Mouse (Mus musculus) midbrain, embryonic 10.5 days (tissue): ENCODE measurements around the gene Polr2i. TPM values are rescaled to one million over a fixed set of nuclear protein-coding genes. Genes with fewer than 3 reads are reported as not detected.
A peak's percentile ranks its signal among the peaks of the same experiment; 100 is the strongest.
"Not testable (repeated sequence)": the region's sequence is repeated elsewhere in the genome, so short reads cannot be mapped to it uniquely, and the experiment has no call there.

Experiments used
- DNase-seq: peaks from one replicate; pipeline ENCODE4 v3.0.0-alpha.2; 2017; ENCODE audit warnings: low spot score
- H3K27ac ChIP-seq: fragments of 300-500 bp; sonication (generic); replicated peaks from 2 replicates; pipeline ENCODE4 v1.5.1; 2016; ENCODE audit warnings: mild to moderate bottlenecking
- H3K27me3 ChIP-seq: fragments of 300-500 bp; sonication (generic); 2 replicates; pipeline ENCODE4 v1.6.1; 2016; ENCODE audit warnings: low read depth, mild to moderate bottlenecking; ENCODE audit not compliant: poor library complexity, severe bottlenecking
- H3K36me3 ChIP-seq: fragments of 300-500 bp; sonication (generic); 2 replicates; pipeline ENCODE4 v1.6.1; 2016; ENCODE audit warnings: mild to moderate bottlenecking, moderate library complexity
- H3K4me1 ChIP-seq: fragments of 300-500 bp; sonication (generic); 2 replicates; pipeline ENCODE4 v1.6.1; 2016
- H3K4me3 ChIP-seq: fragments of 300-500 bp; sonication (generic); 2 replicates; pipeline ENCODE4 v1.5.1; 2016; ENCODE audit warnings: mild to moderate bottlenecking, moderate library complexity
- H3K9me3 ChIP-seq: fragments of 300-500 bp; sonication (generic); replicated peaks from 2 replicates; pipeline ENCODE4 v1.6.1; 2016; ENCODE audit warnings: mild to moderate bottlenecking
- WGBS: fragments of 180-500 bp; shearing (Covaris S2); methylation state at CpG from one replicate; pipeline ENCODE4 v1.1.7; 2016; 5-methylcytosine and 5-hydroxymethylcytosine counted together
- polyA plus RNA-seq: library from polyadenylated mRNA; unstranded; fragments of >200 nt; fragmentation: Nextera tagmentation; extraction: Ambion mirVana; gene quantifications from 2 replicates; pipeline ENCODE4 v1.2.1, GENCODE M21; 2016

The Polr2i gene
- polyA plus RNA-seq, 1 experiment from 2014 or later = 162 TPM

DNA sequence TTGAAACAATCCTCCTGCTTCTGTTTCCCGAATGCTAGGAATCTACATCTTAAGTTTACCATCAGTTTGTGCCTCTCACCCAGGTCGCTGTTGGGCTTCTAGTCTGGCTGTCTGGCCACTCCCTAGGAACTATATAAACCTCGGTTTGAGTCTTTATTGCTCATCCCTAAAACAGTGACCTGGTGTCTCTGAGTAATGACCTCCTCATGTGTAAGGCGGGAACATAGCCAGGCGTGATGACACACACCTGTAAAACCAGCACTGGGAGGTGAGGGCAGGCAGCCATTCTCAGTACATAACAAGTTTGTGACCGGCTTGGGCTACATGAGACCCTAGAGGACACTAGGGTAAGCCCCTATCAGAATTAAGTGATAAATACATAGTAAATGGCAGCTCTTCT is 36.3 kb upstream of the Polr2i start:
- peaks cover 21% of the 10 kb centered on the region for H3K36me3 ChIP-seq

GRCm38 (mm10) chr7:30196171-30196570 is 35.6 kb upstream of the Polr2i start:
- Histone ChIP-seq H3K27ac (no peak overlapping the region), H3K27me3 (no peaks in the 10 kb centered on the region), H3K36me3 (peaks cover 14% of the 10 kb centered on the region), H3K9me3 (no peaks in the 10 kb centered on the region), H3K4me1 (peaks cover 28% of the 10 kb centered on the region), H3K4me3 (no peak overlapping the region)
- WGBS = 83% methylated on average over 6 of the region's 6 CpGs
- DNase-seq = no peak

More for the DNA sequence above, 36.3 kb upstream of the Polr2i start:
- peaks cover 28% of the 10 kb centered on the region for H3K4me1 ChIP-seq
- H3K27ac ChIP-seq = peak overlapping the region; percentile 86
- no peak for DNase-seq
- no peaks in the 10 kb centered on the region for H3K27me3 ChIP-seq
- H3K4me3 ChIP-seq = peak overlapping the region; percentile 83
- H3K9me3 ChIP-seq = no peaks in the 10 kb centered on the region
- 73% methylated on average over 6 of the region's 6 CpGs for WGBS

- H3K27ac ChIP-seq = no peak overlapping the region
- 74% methylated on average over 5 of the region's 5 CpGs for WGBS
- H3K4me3 ChIP-seq = no peak overlapping the region
- no peaks in the 10 kb centered on the region for H3K27me3 ChIP-seq
- H3K9me3 ChIP-seq = no peaks in the 10 kb centered on the region
- DNase-seq = no peak
- H3K36me3 ChIP-seq = no peaks in the 10 kb centered on the region
- H3K4me1 ChIP-seq = peaks cover 25% of the 10 kb centered on the region
These were observed 34.1 kb upstream of the Polr2i start for GRCm38 (mm10) chr7:30197592-30198129.

- Histone ChIP-seq H3K4me1 (peaks cover 16% of the 10 kb centered on the region), H3K9me3 (no peaks in the 10 kb centered on the region), H3K27ac (no peak within 1 kb of the TSS), H3K36me3 (no peaks in the 10 kb centered on the region), H3K27me3 (no peaks in the 10 kb centered on the region), H3K4me3 (peak within 1 kb of the TSS; percentile 23; the same call in 1 of the 2 replicates)
- WGBS = 12% methylated on average over 8 of the region's 8 CpGs
- peak; percentile 70 for DNase-seq
These were observed 33.2 kb upstream of the Polr2i start, which contains the start of gene Capns1 for GRCm38 (mm10) chr7:30198481-30198971. Capns1 (minus strand) TSS chr7:30198811.

DNA sequence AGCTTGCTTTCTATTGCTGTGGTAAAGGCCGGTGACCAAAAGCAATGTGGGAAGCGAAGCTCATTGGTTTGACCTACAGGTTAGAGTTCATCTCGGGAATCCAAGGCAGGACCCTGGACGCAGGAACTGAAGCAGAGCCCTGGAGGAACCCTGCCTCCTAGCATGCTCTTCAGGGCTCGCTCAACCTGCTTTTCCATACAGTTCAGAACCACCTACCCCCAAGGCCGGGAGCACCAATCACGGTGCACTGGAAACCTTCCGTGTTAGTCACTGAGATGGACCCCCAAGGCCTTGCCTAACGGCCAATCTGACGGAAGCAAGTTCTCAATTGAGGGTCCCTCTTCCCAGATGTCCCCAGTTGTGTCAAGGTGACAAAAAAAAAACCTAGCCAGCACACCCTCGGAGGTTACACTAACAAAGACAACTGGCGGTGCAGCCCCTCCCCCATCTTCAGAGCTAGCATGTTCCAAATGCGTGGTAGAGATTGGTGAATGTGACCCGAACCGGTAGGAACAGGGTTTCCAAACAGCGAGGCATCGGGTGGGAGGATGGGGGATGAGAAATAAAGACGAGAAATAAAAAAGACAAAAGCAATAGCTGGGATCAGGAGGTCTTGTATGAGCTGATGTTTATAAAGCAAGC is 32.1 kb upstream of the Polr2i start:
- DNase-seq = no peak
- peaks cover 14% of the 10 kb centered on the region for H3K4me1 ChIP-seq
- H3K36me3 ChIP-seq = no peaks in the 10 kb centered on the region
- H3K27me3 ChIP-seq = no peaks in the 10 kb centered on the region
- H3K27ac ChIP-seq = no peak overlapping the region
- no peaks in the 10 kb centered on the region for H3K9me3 ChIP-seq
- WGBS = 85% methylated on average over 18 of the region's 18 CpGs
- no peak overlapping the region for H3K4me3 ChIP-seq

DNA sequence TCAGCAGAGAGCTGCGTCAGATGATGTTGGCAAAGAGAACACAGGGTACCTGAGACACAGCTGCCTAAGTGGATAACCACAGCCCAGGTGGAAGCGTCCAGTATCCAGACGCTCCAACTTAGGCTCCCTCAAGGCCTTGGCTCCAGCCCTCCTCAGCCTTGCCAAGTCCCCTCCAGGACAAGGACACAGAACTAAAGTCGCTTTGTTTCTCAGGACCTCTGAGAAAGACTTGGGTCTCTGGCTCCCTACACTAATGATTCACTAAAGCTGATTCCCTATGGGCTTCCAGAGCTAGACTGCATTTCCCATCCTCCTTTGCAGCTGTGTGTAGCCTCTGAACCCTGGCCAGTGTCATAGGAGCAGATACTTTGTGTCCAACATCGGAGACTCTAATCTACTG is 31.5 kb upstream of the Polr2i start:
- no peaks in the 10 kb centered on the region for H3K27me3 ChIP-seq
- no peaks in the 10 kb centered on the region for H3K36me3 ChIP-seq
- no peak overlapping the region for H3K4me3 ChIP-seq
- H3K4me1 ChIP-seq = peaks cover 14% of the 10 kb centered on the region
- H3K27ac ChIP-seq = no peak overlapping the region
- no peak for DNase-seq
- no peaks in the 10 kb centered on the region for H3K9me3 ChIP-seq
- 81% methylated on average over 5 of the region's 5 CpGs for WGBS

DNA sequence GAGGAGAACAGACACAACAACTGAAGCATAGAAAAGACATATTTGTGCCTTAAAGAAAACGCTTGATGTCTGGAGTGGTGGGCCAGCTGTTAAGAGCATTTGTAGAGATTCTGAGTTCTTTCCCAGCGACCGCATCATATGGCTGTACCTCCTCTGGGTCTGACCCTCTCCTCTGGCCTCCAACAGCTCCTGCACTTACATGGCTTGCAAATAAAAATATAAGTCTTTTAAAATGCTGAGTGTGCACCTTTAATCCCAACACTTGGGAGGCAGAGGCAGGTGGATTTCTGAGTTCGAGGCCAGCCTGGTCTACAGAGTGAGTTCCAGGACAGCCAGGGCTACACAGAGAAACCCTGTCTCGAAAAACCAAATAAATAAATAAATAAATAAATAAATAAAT is 31.1 kb upstream of the Polr2i start:
- H3K27me3 ChIP-seq, H3K27ac ChIP-seq, H3K36me3 ChIP-seq, H3K4me1 ChIP-seq, H3K9me3 ChIP-seq, H3K4me3 ChIP-seq, DNase-seq: not testable (repeated sequence)
- WGBS = 89% methylated on average over 5 of the region's 5 CpGs

DNA sequence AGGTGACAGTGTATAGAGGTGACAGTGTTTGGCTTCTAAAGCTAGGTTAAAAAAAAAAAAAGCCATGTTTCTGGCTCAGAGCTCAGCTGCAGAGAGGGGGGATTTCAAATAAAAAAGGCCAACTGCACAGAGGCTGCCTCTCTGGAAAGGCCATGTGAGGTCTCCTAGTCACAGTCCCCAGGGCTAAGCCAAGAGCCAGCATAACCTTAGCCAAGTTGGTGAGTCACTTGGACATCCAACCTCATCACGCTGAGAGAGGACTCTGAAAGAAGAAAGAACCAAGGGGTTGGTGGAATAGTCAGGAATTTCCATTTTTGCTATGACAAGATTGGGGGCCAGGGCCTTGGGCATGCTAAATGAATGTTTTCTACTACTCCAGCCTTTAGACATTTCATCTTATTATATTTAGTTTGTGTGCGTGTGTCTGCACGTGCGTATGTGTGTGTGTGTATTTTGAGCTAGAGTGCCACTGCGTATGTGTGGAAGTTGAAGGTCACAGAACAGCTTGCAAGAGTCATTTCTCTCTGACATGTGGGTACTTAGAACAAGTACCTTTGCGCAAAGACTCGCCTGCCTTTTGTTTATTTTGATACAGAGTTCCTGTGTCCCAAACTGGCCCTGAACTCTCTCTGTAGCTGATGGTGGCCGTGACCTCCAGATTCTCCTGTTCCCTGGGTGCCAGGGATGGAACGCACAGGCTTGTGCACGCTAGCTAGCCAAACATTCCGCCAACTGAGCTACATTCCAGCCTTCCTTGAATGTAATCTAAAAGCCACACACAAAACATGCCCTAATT is 28.7 kb upstream of the Polr2i start:
- H3K27me3 ChIP-seq = no peaks in the 10 kb centered on the region
- H3K27ac ChIP-seq = no peak overlapping the region
- no peak for DNase-seq
- no peaks in the 10 kb centered on the region for H3K9me3 ChIP-seq
- H3K4me1 ChIP-seq = peaks cover 9% of the 10 kb centered on the region
- H3K36me3 ChIP-seq = no peaks in the 10 kb centered on the region
- WGBS = 84% methylated on average over 11 of the region's 11 CpGs
- H3K4me3 ChIP-seq = no peak overlapping the region

GRCm38 (mm10) chr7:30204380-30204779 is 27.4 kb upstream of the Polr2i start:
- no peaks in the 10 kb centered on the region for H3K9me3 ChIP-seq
- H3K4me1 ChIP-seq = peaks cover 9% of the 10 kb centered on the region
- no peak overlapping the region for H3K27ac ChIP-seq
- no peak for DNase-seq
- no peak overlapping the region for H3K4me3 ChIP-seq
- WGBS = 41% methylated on average over 8 of the region's 8 CpGs
- no peaks in the 10 kb centered on the region for H3K27me3 ChIP-seq
- no peaks in the 10 kb centered on the region for H3K36me3 ChIP-seq

- Histone ChIP-seq H3K4me3 (no peak overlapping the region), H3K9me3 (no peaks in the 10 kb centered on the region), H3K27me3 (no peaks in the 10 kb centered on the region), H3K36me3 (no peaks in the 10 kb centered on the region), H3K27ac (no peak overlapping the region), H3K4me1 (peaks cover 9% of the 10 kb centered on the region)
- WGBS = 9% methylated on average over 2 of the region's 2 CpGs
- DNase-seq = peak; percentile 55
These were observed 26.4 kb upstream of the Polr2i start for GRCm38 (mm10) chr7:30205383-30205782.

DNA sequence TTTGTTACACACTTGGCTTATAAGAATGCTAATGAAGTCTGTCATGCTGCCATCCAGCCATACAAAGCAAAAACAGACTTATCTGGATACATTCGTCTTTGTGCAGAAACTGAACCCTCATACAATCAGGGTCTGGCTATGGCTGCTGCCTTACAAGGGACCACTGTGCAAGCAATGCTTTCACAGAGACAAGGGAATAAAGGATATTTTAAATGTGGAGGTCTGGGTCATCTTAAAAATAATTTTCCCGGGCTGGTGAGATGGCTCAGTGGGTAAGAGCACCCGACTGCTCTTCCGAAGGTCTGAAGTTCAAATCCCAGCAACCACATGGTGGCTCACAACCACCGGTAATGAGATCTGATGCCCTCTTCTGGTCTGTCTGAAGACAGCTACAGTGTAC is 25.4 kb upstream of the Polr2i start:
- not testable (repeated sequence) for H3K27ac ChIP-seq, H3K4me3 ChIP-seq, H3K9me3 ChIP-seq, H3K27me3 ChIP-seq, H3K4me1 ChIP-seq, DNase-seq, H3K36me3 ChIP-seq
- WGBS = 68% methylated on average over 5 of the region's 5 CpGs

- no peaks in the 10 kb centered on the region for H3K36me3 ChIP-seq
- no peaks in the 10 kb centered on the region for H3K4me1 ChIP-seq
- 32% methylated on average over 4 of the region's 4 CpGs for WGBS
- H3K4me3 ChIP-seq = no peak overlapping the region
- H3K9me3 ChIP-seq = 0 out of 2 replicates have a peak, but pooled peaks cover 3% of the 10 kb centered on the region
- H3K27ac ChIP-seq = no peak overlapping the region
- no peak for DNase-seq
- H3K27me3 ChIP-seq = no peaks in the 10 kb centered on the region
These were observed 20.7 kb upstream of the Polr2i start for GRCm38 (mm10) chr7:30211025-30211424.

GRCm38 (mm10) chr7:30213881-30214280 is 17.9 kb upstream of the Polr2i start:
- H3K9me3 ChIP-seq = 0 out of 2 replicates have a peak, but pooled peaks cover 3% of the 10 kb centered on the region
- no peaks in the 10 kb centered on the region for H3K36me3 ChIP-seq
- no peak overlapping the region for H3K27ac ChIP-seq
- no peak overlapping the region for H3K4me3 ChIP-seq
- no peak for DNase-seq
- peaks cover 9% of the 10 kb centered on the region for H3K4me1 ChIP-seq
- no peaks in the 10 kb centered on the region for H3K27me3 ChIP-seq
- 95% methylated on average over 3 of the region's 3 CpGs for WGBS
